ENCODE assay signal across 8 mouse cellular contexts in genomic region chr7:99432248-99432647, GRCm38 (mm10). TPM values are rescaled to one million over a fixed set of nuclear protein-coding genes. Genes with fewer than 3 reads are reported as not detected.
DNase-seq lines count a peak whose midpoint lies in the region; ATAC-seq lines count a peak whose summit lies in the region.

No protein-coding gene starts in this region.

- H3K9me3 ChIP-seq in hindbrain, embryonic 10.5 days: no peaks in the 10 kb centered on the region
- no peaks in the 10 kb centered on the region for H3K9me3 ChIP-seq in hindbrain, embryonic 11.5 days (ENCODE audit: control insufficient read depth, low read length)
- no peaks in the 10 kb centered on the region for H3K9me3 ChIP-seq in forebrain, embryonic 13.5 days (replicated peaks)

- 68% methylated on average over 14 of the region's 14 CpGs for WGBS in hindbrain, embryonic 10.5 days
- WGBS in hindbrain, embryonic 11.5 days: 74% methylated on average over 14 of the region's 14 CpGs
- WGBS in forebrain, embryonic 13.5 days: 38% methylated on average over 14 of the region's 14 CpGs

- no peak overlapping the region for H3K9ac ChIP-seq in hindbrain, embryonic 11.5 days (ENCODE audit: low read depth, low read length)
- H3K9ac ChIP-seq in forebrain, embryonic 13.5 days: peak overlapping the region; percentile 45

- no peaks in the 10 kb centered on the region for H3K27me3 ChIP-seq in hindbrain, embryonic 10.5 days (ENCODE audit: insufficient read depth, poor library complexity, severe bottlenecking)
- H3K27me3 ChIP-seq in hindbrain, embryonic 11.5 days (ENCODE audit: control insufficient read depth, insufficient read depth, low read length): no peaks in the 10 kb centered on the region
- no peaks in the 10 kb centered on the region for H3K27me3 ChIP-seq in forebrain, embryonic 13.5 days

- H3K4me3 ChIP-seq in hindbrain, embryonic 10.5 days: no peak overlapping the region
- H3K4me3 ChIP-seq in hindbrain, embryonic 11.5 days (ENCODE audit: low read depth, low read length): no peak overlapping the region
- H3K4me3 ChIP-seq in forebrain, embryonic 13.5 days: no peak overlapping the region

- ATAC-seq in hindbrain, embryonic 11.5 days (ENCODE audit: low FRiP score): no peak; the same call in 1 of the 2 replicates
- peak; percentile 69 for ATAC-seq in forebrain, embryonic 13.5 days
- peak; percentile 77 for ATAC-seq in inflammation-experienced regulatory T-cells, adult 6 months
- peak; percentile 54; the same call in 1 of the 2 replicates for ATAC-seq in monocyte, adult 5-6 weeks (replicated peaks; ENCODE audit: insufficient number of reproducible peaks, low FRiP score, low TSS enrichment, poor library complexity, severe bottlenecking)

- H3K27ac ChIP-seq in hindbrain, embryonic 10.5 days: peak overlapping the region; percentile 51
- no peak overlapping the region for H3K27ac ChIP-seq in hindbrain, embryonic 11.5 days (ENCODE audit: low read depth, low read length)
- peak overlapping the region; percentile 83 for H3K27ac ChIP-seq in forebrain, embryonic 13.5 days

- H3K4me2 ChIP-seq in hindbrain, embryonic 11.5 days (replicated peaks; ENCODE audit: low read depth, low read length): no peak overlapping the region
- H3K4me2 ChIP-seq in forebrain, embryonic 13.5 days: peak overlapping the region; percentile 15; the same call in 1 of the 2 replicates

- peaks cover 65% of the 10 kb centered on the region for H3K4me1 ChIP-seq in hindbrain, embryonic 10.5 days (replicated peaks)
- peaks cover 7% of the 10 kb centered on the region for H3K4me1 ChIP-seq in hindbrain, embryonic 11.5 days (replicated peaks; ENCODE audit: control insufficient read depth, insufficient read depth, low read length)
- H3K4me1 ChIP-seq in forebrain, embryonic 13.5 days: peaks cover 70% of the 10 kb centered on the region

- no peak for DNase-seq in hindbrain, embryonic 10.5 days (ENCODE audit: low spot score)
- no peak for DNase-seq in hindbrain, embryonic 11.5 days (ENCODE audit: low spot score)
- no peak for DNase-seq in urinary bladder, postnatal 4 days (ENCODE audit: low spot score in 2 of 2)
- no peak for DNase-seq in spleen, postnatal 36 days (ENCODE audit: low spot score in 2 of 2)
- no peak for DNase-seq in thymus, postnatal 4 days

- H3K36me3 ChIP-seq in hindbrain, embryonic 10.5 days: peaks cover 22% of the 10 kb centered on the region
- no peaks in the 10 kb centered on the region for H3K36me3 ChIP-seq in hindbrain, embryonic 11.5 days (ENCODE audit: control insufficient read depth, insufficient read depth, low read length)
- no peaks in the 10 kb centered on the region for H3K36me3 ChIP-seq in forebrain, embryonic 13.5 days (ENCODE audit: poor library complexity, severe bottlenecking)

RNA-seq across cellular contexts. Expression of gene Klhl35, which starts 33.6 kb away (rescaled TPM):
- 5.9 and 24.4 TPM in 2 replicates for polyA plus RNA-seq in hindbrain, embryonic 10.5 days (2016; fragmentation: Nextera tagmentation; extraction: Ambion mirVana)
- polyA plus RNA-seq in hindbrain, embryonic 11.5 days (2014; fragmentation: Nextera tagmentation; extraction: Ambion mirVana): 30.3 and 35.7 TPM in 2 replicates
- 2.3 and 2.5 TPM in 2 replicates for polyA plus RNA-seq in forebrain, embryonic 13.5 days (2015; fragmentation: Nextera tagmentation; extraction: Ambion mirVana)
- polyA plus RNA-seq in inflammation-experienced regulatory T-cells, adult 6 months (2017; shearing (Covaris generic)): under 1 TPM in 1 of 3 experiments, not detected in 2; 0.52 TPM
- total RNA-seq in monocyte, adult 5-6 weeks (2017): 0.49 to 1.6 TPM in 2 of 3 replicates, not detected in the other

RNA-seq across cellular contexts. Expression of gene Gdpd5, which starts 51.0 kb away (rescaled TPM):
- 33.8 and 43.8 TPM in 2 replicates for polyA plus RNA-seq in hindbrain, embryonic 10.5 days (2016; fragmentation: Nextera tagmentation; extraction: Ambion mirVana)
- polyA plus RNA-seq in hindbrain, embryonic 11.5 days (2014; fragmentation: Nextera tagmentation; extraction: Ambion mirVana): 23.0 and 25.9 TPM in 2 replicates
- 28.1 and 32.8 TPM in 2 replicates for polyA plus RNA-seq in forebrain, embryonic 13.5 days (2015; fragmentation: Nextera tagmentation; extraction: Ambion mirVana)
- polyA plus RNA-seq in inflammation-experienced regulatory T-cells, adult 6 months (2017; shearing (Covaris generic)): 10 to 100 TPM; 15.1 to 29.0 (median 17.5) TPM
- 1.3 to 1.6 TPM (median 1.5 TPM) in 3 replicates for total RNA-seq in monocyte, adult 5-6 weeks (2017)

RNA-seq across cellular contexts. Expression of gene Rps3, which starts 51.3 kb away (rescaled TPM):
- 680 and 779 TPM in 2 replicates for polyA plus RNA-seq in hindbrain, embryonic 10.5 days (2016; fragmentation: Nextera tagmentation; extraction: Ambion mirVana)
- polyA plus RNA-seq in hindbrain, embryonic 11.5 days (2014; fragmentation: Nextera tagmentation; extraction: Ambion mirVana): 696 and 707 TPM in 2 replicates
- 638 and 696 TPM in 2 replicates for polyA plus RNA-seq in forebrain, embryonic 13.5 days (2015; fragmentation: Nextera tagmentation; extraction: Ambion mirVana)
- 1,000 to 10,000 TPM; 2,539 to 3,992 (median 2,708) TPM for polyA plus RNA-seq in inflammation-experienced regulatory T-cells, adult 6 months (2017; shearing (Covaris generic))
- 1,253 to 1,571 TPM (median 1,557 TPM) in 3 replicates for total RNA-seq in monocyte, adult 5-6 weeks (2017)
